Mouse (Mus musculus) heart, embryonic 13.5 days (tissue): ENCODE measurements around the gene Bcl2l2. TPM values are rescaled to one million over a fixed set of nuclear protein-coding genes. Genes with fewer than 3 reads are reported as not detected.

Experiments used
- ATAC-seq: fragments of 200-750 bp; cut with Nextera tagmentation; 2 replicates; pipeline ENCODE4 v1.8.0; 2017; ENCODE audit warnings: moderate TSS enrichment; ENCODE audit not compliant: insufficient number of reproducible peaks, low FRiP score, low TSS enrichment; ENCODE audit errors: extremely low read depth
- H3K27ac ChIP-seq: fragments of 300-500 bp; sonication (generic); replicated peaks from 2 replicates; pipeline ENCODE4 v1.5.1; 2015; ENCODE audit warnings: moderate library complexity, mild to moderate bottlenecking, inconsistent platforms
- H3K27me3 ChIP-seq: fragments of 300-500 bp; sonication (generic); replicated peaks from 2 replicates; pipeline ENCODE4 v1.6.1; 2015; ENCODE audit warnings: mild to moderate bottlenecking, inconsistent platforms
- H3K36me3 ChIP-seq: fragments of 300-500 bp; sonication (generic); 2 replicates; pipeline ENCODE4 v1.6.1; 2015; ENCODE audit warnings: mild to moderate bottlenecking, inconsistent platforms
- H3K4me1 ChIP-seq: fragments of 300-500 bp; sonication (generic); 2 replicates; pipeline ENCODE4 v1.6.1; 2015; ENCODE audit warnings: inconsistent platforms
- H3K4me2 ChIP-seq: fragments of 300-500 bp; sonication (generic); 2 replicates; pipeline ENCODE4 v1.6.1; 2015; ENCODE audit warnings: inconsistent platforms, mild to moderate bottlenecking, moderate library complexity
- H3K4me3 ChIP-seq: fragments of 300-500 bp; sonication (generic); 2 replicates; pipeline ENCODE4 v1.5.1; 2015; ENCODE audit warnings: moderate library complexity, mild to moderate bottlenecking, inconsistent platforms
- H3K9ac ChIP-seq: fragments of 300-500 bp; sonication (generic); 2 replicates; pipeline ENCODE4 v1.6.1; 2015; ENCODE audit warnings: inconsistent platforms, mild to moderate bottlenecking, moderate library complexity
- H3K9me3 ChIP-seq: fragments of 300-500 bp; sonication (generic); 2 replicates; pipeline ENCODE4 v1.6.1; 2016; ENCODE audit warnings: inconsistent platforms
- whole genome bisulfite sequencing: fragments of 180-500 bp; shearing (Covaris S2); methylation state at CpG from one replicate; pipeline ENCODE4 v1.1.7; 2015; ENCODE audit warnings: mixed read lengths; 5-methylcytosine and 5-hydroxymethylcytosine counted together
- polyA plus RNA-seq: library from polyadenylated mRNA; unstranded; fragments of >200 nt; fragmentation: Nextera tagmentation; extraction: Ambion mirVana; gene quantifications from 2 replicates; pipeline ENCODE4 v1.2.1, GENCODE M21; 2015

Gene Bcl2l2
- 2.5 and 2.6 TPM in 2 replicates for polyA plus RNA-seq

DNA sequence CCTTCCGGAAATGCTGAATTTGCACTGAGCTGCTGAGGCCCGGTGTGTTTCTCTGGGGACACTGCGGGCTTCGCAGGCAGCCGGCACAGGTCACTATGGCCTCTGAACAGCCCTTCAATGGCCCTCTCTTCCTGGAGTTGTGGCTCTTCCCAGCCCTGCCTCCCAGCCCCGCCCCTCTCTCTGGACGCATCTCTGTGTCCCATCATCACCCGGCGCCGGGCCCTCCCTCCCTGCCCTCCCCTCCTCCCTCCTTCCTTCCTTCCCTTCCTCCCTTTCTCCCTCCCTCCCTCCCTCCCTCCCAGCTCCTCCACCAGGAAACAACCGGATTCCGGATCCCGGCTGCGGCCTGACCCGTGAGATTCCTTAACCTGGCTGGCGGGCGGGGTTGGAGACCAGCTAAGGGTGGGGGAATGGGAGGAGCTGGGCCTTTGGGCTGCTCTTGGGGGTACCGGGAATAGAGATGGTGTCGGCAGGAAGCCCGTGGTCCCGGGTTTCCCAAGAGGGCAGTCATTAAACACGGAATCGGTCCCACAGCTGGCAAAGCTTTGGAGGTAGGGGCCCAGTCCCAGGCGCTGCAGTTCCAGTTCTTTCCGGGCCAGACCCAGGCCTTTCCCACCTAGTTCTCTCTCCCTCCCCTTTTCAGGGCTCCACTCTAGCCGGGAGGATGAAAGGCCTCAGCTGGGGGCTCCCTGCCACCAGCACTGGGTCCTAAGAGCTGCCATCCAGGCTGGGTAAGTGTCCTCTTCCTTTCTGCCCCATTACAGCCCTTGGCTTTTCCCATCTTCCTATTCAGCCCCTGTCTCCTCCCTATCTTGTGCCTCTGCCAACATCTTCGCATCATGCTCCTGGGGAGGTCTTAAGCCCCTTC, at the start of gene Bcl2l2, which contains the start of gene Gm20521:
TSS of gene Bcl2l2 (plus strand) at position 224 of the 868 bp plus-strand sequence.
TSS of gene Gm20521 (plus strand) at position 288 of the 868 bp plus-strand sequence.
- Histone ChIP-seq H3K36me3 (peaks cover 28% of the 10 kb centered on the region), H3K4me1 (peaks cover 25% of the 10 kb centered on the region), H3K27ac (peak within 1 kb of the TSS; percentile 97), H3K9me3 (no peaks in the 10 kb centered on the region), H3K4me2 (peak within 1 kb of the TSS; percentile 79), H3K27me3 (0 out of 2 replicates have a peak, but pooled peaks cover 3% of the 10 kb centered on the region), H3K9ac (peak within 1 kb of the TSS; percentile 95), H3K4me3 (peak within 1 kb of the TSS; percentile 82)
- peak; percentile 79 for ATAC-seq
- under 1% methylated on average over 27 of the region's 27 CpGs for WGBS

DNA sequence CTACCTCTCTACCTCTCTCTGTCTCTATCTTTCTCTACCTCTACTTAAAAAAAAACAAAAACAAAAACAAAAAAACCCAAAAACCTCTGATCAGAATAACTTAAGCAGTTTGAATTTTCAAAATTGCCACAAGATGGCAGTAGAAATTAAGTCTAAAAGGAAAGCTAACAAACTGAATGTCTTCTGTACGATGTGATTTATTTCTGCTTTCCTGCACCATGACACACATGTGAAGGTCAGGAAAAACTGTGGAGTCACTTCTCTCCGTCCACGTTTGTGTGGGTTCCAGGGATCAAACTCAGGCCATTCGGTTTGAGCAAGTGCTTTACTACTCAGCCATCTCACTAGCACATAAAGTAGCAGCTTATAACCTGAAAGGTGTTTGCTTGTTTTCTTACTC, 39.7 kb upstream of the Bcl2l2 start:
- H3K27me3 ChIP-seq: peaks cover 14% of the 10 kb centered on the region; the same call in 1 of the 2 replicates
- no peak overlapping the region for H3K4me3 ChIP-seq
- H3K9ac ChIP-seq: no peak overlapping the region
- H3K9me3 ChIP-seq: no peaks in the 10 kb centered on the region
- no peaks in the 10 kb centered on the region for H3K4me1 ChIP-seq
- no peak for ATAC-seq
- no peaks in the 10 kb centered on the region for H3K36me3 ChIP-seq
- H3K27ac ChIP-seq: no peak overlapping the region
- 2% methylated on average over 4 of the region's 4 CpGs for WGBS
- H3K4me2 ChIP-seq: peak overlapping the region; percentile 23; the same call in 1 of the 2 replicates

DNA sequence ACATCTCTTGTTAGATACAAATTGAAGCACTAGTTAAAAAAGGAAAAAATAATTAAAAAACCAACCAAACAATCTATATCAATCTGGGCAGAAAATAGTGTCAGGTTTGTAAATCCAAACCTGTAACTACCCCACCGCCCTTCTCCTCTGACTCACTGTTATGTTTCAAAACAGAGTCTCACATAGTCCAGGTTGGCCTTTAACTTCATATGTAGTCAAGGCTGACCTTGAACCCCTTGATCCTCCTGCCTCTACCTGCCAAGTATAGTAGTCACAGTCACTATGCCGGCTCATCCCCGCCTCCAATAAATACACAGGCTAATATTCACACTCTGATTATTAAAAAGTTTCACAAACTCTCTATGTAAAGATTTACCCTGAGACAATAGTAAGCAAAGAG, 27.5 kb upstream of the Bcl2l2 start:
- no peak for ATAC-seq
- no peak overlapping the region for H3K4me3 ChIP-seq
- peaks cover 32% of the 10 kb centered on the region for H3K36me3 ChIP-seq
- H3K27ac ChIP-seq: no peak overlapping the region
- no peaks in the 10 kb centered on the region for H3K9me3 ChIP-seq
- WGBS: 85% methylated on average over 3 of the region's 3 CpGs
- no peaks in the 10 kb centered on the region for H3K4me1 ChIP-seq
- no peak overlapping the region for H3K4me2 ChIP-seq
- H3K27me3 ChIP-seq: no peaks in the 10 kb centered on the region
- H3K9ac ChIP-seq: no peak overlapping the region

DNA sequence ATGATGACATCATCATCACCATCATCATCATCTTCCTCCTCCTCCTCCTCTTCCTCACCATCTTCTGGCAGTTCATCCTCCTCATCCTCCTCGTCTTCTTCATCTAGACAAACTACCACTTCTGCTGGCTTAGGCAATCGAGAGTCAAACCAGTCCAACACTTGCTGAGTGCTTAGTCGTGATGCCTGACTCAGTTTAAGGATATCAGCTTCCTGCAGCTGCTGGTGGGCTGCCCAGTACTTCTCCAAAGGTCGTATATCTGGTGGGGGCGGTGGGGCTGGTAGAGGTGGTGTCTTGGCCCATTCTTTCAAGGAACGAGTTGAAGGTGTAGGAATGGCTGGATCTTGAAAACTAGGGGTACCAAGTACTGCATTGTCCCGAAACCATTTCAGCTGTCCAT, 26.5 kb upstream of the Bcl2l2 start:
- ATAC-seq: no peak
- Histone ChIP-seq H3K36me3 (peaks cover 32% of the 10 kb centered on the region), H3K9me3 (no peaks in the 10 kb centered on the region), H3K27me3 (no peaks in the 10 kb centered on the region), H3K27ac (no peak overlapping the region), H3K4me1 (no peaks in the 10 kb centered on the region), H3K4me3 (no peak overlapping the region), H3K9ac (no peak overlapping the region), H3K4me2 (no peak overlapping the region)
- WGBS: 72% methylated on average over 7 of the region's 7 CpGs

DNA sequence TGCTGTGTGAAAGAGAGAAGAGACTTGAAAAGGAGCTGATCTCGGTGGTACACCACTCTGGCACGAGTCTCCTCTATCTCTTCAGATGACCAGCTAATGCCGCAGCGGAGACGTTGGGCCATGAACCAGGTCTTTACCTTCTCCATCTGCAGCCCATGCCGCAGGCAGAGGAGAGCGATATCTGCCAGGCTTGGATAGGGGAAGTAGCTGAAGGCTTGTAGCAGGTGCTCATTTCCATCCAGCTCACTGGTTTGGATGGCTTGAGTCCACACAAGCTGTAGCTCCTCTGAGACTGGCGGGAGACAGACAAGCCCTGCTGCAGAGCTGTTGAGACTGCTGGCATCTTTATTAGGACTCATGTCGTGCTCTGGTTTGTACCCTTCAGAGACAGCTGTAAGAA, 25.3 kb upstream of the Bcl2l2 start:
- no peak for ATAC-seq
- H3K4me3 ChIP-seq: no peak overlapping the region
- H3K9me3 ChIP-seq: no peaks in the 10 kb centered on the region
- H3K27me3 ChIP-seq: no peaks in the 10 kb centered on the region
- peaks cover 32% of the 10 kb centered on the region for H3K36me3 ChIP-seq
- 76% methylated on average over 9 of the region's 9 CpGs for WGBS
- peaks cover under 1% of the 10 kb centered on the region; the same call in 1 of the 2 replicates for H3K4me1 ChIP-seq
- H3K9ac ChIP-seq: no peak overlapping the region
- H3K27ac ChIP-seq: no peak overlapping the region
- no peak overlapping the region for H3K4me2 ChIP-seq

DNA sequence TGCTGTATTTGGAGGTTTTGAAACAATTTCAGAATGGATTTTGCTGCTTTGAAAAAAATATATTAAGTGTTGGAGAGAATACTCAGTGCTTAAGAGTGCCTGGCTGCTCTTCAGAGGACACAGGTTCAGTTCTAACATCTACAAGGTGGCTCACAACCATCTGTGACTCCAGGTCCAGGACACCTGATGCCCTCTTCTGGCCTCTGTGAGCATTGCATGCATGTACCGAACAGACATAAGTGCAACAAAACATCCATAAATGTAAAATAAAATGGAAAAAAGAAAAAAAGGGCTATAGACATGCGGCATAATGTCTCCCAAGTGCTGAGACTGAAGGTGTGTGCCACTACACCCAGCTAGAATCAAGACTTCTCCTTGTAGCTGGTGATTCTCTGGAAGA, 22.7 kb upstream of the Bcl2l2 start:
- Histone ChIP-seq H3K4me2 (no peak overlapping the region), H3K4me3 (no peak overlapping the region), H3K4me1 (peaks cover 9% of the 10 kb centered on the region), H3K36me3 (peaks cover 25% of the 10 kb centered on the region), H3K9me3 (no peaks in the 10 kb centered on the region), H3K27me3 (no peaks in the 10 kb centered on the region), H3K27ac (no peak overlapping the region), H3K9ac (no peak overlapping the region)
- WGBS: 41% methylated on average over 2 of the region's 2 CpGs
- no peak for ATAC-seq

DNA sequence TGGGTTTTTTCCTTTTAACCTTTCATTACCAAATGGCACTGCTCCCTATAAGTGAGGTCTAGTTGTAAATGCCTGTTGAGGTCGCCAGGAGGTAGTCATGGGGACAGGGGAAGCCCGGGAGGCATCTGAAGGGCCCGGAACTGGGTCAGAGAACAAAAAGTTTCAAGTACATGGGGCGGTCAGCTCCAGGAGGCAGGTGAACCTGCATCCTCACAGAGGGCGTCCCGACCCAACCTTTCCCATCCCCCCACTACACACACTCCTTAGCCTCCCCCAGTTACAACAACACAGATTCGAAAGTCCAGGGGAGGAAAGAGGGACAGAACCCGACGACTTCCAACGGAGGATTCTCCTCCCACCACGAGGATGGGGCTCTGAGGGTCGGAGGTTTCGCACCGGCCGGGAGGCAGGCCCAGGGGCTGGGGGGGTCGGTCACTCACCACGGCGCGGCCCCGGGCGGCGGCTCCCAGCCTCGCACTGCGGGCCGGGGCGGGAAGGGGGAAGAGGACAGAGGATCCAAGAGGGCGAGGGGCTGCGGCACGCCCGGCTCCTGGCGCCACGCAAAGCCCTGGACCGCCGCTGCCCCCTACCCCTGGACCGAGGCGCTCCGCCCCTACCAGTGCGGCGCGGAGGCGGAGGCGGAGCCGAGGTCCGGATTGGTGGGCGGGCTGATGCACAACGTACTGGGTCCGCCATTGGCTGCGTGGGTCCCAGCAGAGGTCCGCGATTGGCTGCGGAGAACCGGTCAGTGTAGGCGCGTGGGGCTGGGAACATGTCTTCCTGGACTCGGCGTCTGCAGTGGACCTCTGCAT, 19.5 kb upstream of the Bcl2l2 start:
- H3K4me2 ChIP-seq: peak overlapping the region; percentile 78
- no peaks in the 10 kb centered on the region for H3K36me3 ChIP-seq
- peak; percentile 100 for ATAC-seq
- H3K4me1 ChIP-seq: peaks cover 9% of the 10 kb centered on the region
- under 1% methylated on average over 50 of the region's 56 CpGs for WGBS
- peak overlapping the region; percentile 91 for H3K9ac ChIP-seq
- peak overlapping the region; percentile 77 for H3K27ac ChIP-seq
- H3K9me3 ChIP-seq: no peaks in the 10 kb centered on the region
- H3K4me3 ChIP-seq: peak overlapping the region; percentile 81
- H3K27me3 ChIP-seq: no peaks in the 10 kb centered on the region; the same call in 1 of the 2 replicates

DNA sequence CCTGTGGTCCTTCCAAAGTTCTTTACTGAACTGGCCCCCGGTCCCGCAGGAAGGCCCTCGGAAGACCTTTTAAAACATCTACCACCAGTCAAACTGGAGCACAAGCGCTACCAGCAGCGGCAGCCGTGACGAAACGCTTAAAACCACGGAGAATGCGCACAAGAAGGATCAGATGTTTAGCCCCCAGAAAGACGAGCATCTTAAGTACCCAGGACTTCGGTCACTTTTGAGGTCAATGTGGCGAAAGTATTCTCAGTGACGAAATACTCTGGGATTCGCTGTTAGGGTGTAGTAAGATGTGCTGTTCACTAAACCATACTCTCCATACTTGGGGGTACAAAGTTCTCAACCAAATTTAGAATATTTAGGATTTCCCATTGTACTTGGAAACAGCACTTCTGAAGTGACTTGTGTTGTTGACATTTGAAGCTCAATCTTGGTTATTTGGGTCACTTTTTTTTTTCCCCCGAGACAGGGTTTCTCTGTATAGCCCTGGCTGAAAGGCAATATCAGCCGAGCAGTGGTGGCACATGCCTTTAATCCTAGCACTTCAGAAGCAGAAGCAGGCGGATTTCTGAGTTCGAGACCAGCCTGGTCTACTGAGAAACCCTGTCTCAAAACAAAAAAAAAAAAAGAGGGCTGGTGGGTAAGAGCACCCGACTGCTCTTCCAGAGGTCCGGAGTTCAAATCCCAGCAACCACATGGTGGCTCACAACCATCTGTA, 18.7 kb upstream of the Bcl2l2 start:
- H3K4me2 ChIP-seq: peak overlapping the region; percentile 78
- no peaks in the 10 kb centered on the region for H3K9me3 ChIP-seq
- 16% methylated on average over 21 of the region's 21 CpGs for WGBS
- H3K27ac ChIP-seq: peak overlapping the region; percentile 77
- H3K36me3 ChIP-seq: no peaks in the 10 kb centered on the region
- H3K4me1 ChIP-seq: peaks cover 9% of the 10 kb centered on the region
- peak overlapping the region; percentile 81 for H3K4me3 ChIP-seq
- peak overlapping the region; percentile 84 for H3K9ac ChIP-seq
- ATAC-seq: no peak
- no peaks in the 10 kb centered on the region; the same call in 1 of the 2 replicates for H3K27me3 ChIP-seq

DNA sequence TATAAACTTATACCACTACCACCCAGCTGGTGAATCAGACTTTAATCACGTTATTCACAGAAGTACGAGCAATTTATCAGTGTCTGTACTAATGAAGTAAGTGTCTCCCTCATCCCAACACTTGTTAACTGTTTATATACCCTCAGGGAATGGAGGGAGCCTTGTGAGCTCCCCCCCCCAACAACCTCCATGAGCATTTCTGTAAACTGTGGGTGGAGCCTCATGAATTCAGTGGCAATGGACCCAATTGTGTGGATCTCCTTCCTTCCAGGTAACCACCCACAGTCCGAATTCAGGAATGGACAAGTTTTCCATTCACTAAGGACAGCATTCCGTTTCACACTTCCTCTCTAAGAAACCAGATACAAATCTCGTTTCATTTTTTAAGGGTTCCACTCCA, 17.6 kb upstream of the Bcl2l2 start:
- Histone ChIP-seq H3K4me3 (no peak overlapping the region), H3K36me3 (no peaks in the 10 kb centered on the region), H3K9ac (no peak overlapping the region), H3K4me2 (no peak overlapping the region), H3K9me3 (no peaks in the 10 kb centered on the region), H3K4me1 (peaks cover 9% of the 10 kb centered on the region), H3K27ac (no peak overlapping the region), H3K27me3 (no peaks in the 10 kb centered on the region; the same call in 1 of the 2 replicates)
- 68% methylated on average over 5 of the region's 5 CpGs for WGBS
- no peak for ATAC-seq

DNA sequence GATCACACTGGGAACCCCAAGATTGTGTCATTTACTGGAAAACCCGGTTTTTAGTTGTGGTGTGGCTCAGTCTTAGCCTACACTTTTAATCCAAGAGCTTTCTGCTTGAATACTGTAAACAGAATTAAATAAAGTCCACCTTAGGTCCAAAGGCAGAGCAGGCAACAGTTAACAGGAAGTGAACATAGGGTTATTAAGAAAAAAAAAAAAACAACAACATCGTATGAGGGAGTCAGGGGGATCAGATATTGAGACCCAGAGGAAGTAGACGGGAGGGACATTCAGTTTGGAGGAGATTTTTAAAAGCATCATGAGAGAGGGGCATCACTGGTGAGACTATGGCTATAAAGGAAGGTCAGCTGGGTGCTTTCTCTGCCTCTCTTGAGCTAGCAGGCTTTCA, 16.9 kb upstream of the Bcl2l2 start:
- 54% methylated on average over 3 of the region's 3 CpGs for WGBS
- Histone ChIP-seq H3K27ac (no peak overlapping the region), H3K9ac (no peak overlapping the region)

DNA sequence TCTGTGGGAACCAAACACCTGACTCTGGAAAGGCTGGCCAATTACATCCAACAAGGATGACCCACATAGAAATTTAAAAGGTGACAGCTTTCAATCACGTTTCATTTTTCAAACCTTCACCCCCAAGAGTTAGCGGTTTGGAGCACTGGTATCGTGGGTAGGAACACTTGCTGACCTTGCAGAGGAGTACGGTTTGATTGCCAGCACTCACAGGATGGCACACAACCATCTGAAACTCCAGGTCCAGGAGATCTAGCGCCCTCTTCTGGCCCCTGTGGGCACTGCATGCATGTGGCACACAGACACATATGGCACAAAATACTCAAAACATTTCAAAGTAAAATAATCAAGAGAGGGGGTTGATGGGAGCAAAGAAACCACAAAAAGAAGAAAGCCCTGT, 16.2 kb upstream of the Bcl2l2 start:
- 53% methylated on average over 5 of the region's 5 CpGs for WGBS

More for the DNA sequence above, 16.9 kb upstream of the Bcl2l2 start:
- Histone ChIP-seq H3K27me3 (no peaks in the 10 kb centered on the region; the same call in 1 of the 2 replicates), H3K4me2 (no peak overlapping the region), H3K4me3 (no peak overlapping the region), H3K36me3 (no peaks in the 10 kb centered on the region), H3K9me3 (no peaks in the 10 kb centered on the region), H3K4me1 (peaks cover 9% of the 10 kb centered on the region)
- no peak for ATAC-seq

More for the DNA sequence above, 16.2 kb upstream of the Bcl2l2 start:
- Histone ChIP-seq H3K4me1 (peaks cover 9% of the 10 kb centered on the region), H3K36me3 (no peaks in the 10 kb centered on the region), H3K4me2 (no peak overlapping the region), H3K9me3 (no peaks in the 10 kb centered on the region), H3K4me3 (no peak overlapping the region), H3K27ac (no peak overlapping the region), H3K27me3 (no peaks in the 10 kb centered on the region; the same call in 1 of the 2 replicates), H3K9ac (no peak overlapping the region)
- no peak for ATAC-seq
